ENCODE assay signal across 12 mouse cellular contexts in the genomic region with DNA sequence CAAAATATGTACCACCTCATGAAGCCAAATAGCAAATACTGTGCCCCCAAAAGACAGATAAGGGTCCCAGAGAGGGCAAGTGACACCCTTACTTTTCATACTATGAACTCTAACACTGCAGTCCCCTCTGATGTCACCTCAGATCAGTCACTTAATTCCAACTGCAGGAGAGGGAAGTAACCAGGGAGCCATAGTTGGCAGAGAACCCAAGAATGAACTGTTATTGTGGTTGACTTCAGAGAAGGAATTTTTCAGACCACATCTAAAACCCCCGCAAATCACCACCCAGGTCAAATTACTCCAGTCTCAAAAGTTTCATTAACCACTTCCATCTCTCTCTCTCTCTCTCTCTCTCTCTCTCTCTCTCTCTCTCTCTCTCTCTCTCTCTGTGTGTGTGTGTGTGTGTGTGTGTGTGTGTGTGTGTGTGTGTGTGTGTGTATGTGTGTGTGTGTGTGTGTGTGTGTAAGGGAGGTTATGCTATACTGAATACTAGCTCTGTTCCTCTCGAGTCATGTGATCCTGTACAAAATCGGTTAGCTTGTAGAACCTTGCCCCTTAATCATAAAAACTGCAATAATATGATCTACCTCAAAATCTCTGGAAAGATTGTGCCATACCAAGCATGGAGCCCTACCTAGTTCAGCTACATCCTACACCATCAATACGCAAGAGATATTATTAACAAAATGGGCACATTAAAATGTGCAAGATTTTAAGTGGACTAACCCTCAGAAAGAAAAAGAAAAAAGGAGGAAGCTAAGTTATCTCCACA.
DNase-seq lines count a peak whose midpoint lies in the region; ATAC-seq and TF ChIP-seq lines count a peak whose summit lies in the region.
"Had no signal": no experiment of that assay in that cellular context is flagged by ENCODE, and none has a peak within 500 bp of the region (broad histone marks: within the 10 kb centered on the region; RNA-seq: fewer than 3 reads in every experiment).

No protein-coding gene starts in this region.

- peaks cover 11% of the 10 kb centered on the region for H3K79me2 ChIP-seq in myocyte (ENCODE audit: control insufficient read depth, insufficient read depth)

- no peak for TF ChIP-seq POLR2A in lung, adult 2 months (IDR thresholded peaks at IDR 0.05; ENCODE audit: borderline replicate concordance, extremely low read depth, low read depth, low read length)
- no peak for TF ChIP-seq POLR2A in myocyte (IDR thresholded peaks at IDR 0.05; ENCODE audit: insufficient read length, low read depth)

- ATAC-seq in heart, embryonic 14.5 days (ENCODE audit: insufficient number of reproducible peaks, insufficient read depth, low FRiP score, low read depth), result no peak
- no peak for ATAC-seq in lung, embryonic 15.5 days (ENCODE audit: borderline replicate concordance, extremely low read depth, low FRiP score, low TSS enrichment)
- peak; percentile 31; the same call in 1 of the 2 replicates for ATAC-seq in embryonic facial prominence, embryonic 14.5 days (ENCODE audit: low read depth)
- ATAC-seq: midbrain, embryonic 13.5 days had no signal

- H3K36me3 ChIP-seq in heart, embryonic 14.5 days (ENCODE audit: control insufficient read depth, insufficient read depth, low read length), result peaks cover 13% of the 10 kb centered on the region; the same call in 1 of the 2 replicates
- H3K36me3 ChIP-seq in heart, embryonic 10.5 days, result no peaks in the 10 kb centered on the region
- H3K36me3 ChIP-seq in lung, embryonic 15.5 days, result 0 out of 2 replicates have a peak, but pooled peaks cover 6% of the 10 kb centered on the region
- 0 out of 2 replicates have a peak, but pooled peaks cover 4% of the 10 kb centered on the region for H3K36me3 ChIP-seq in embryonic facial prominence, embryonic 14.5 days (ENCODE audit: control insufficient read depth, insufficient read depth, low read length)
- H3K36me3 ChIP-seq in myocyte (ENCODE audit: control insufficient read depth, insufficient read depth), result no peaks in the 10 kb centered on the region
- H3K36me3 ChIP-seq: hindbrain, embryonic 15.5 days; midbrain, embryonic 13.5 days had no signal

- H3K9me3 ChIP-seq in heart, embryonic 14.5 days (ENCODE audit: control insufficient read depth, low read length), result no peaks in the 10 kb centered on the region
- H3K9me3 ChIP-seq in heart, embryonic 10.5 days, result no peaks in the 10 kb centered on the region
- no peaks in the 10 kb centered on the region for H3K9me3 ChIP-seq in lung, embryonic 15.5 days
- no peaks in the 10 kb centered on the region for H3K9me3 ChIP-seq in embryonic facial prominence, embryonic 14.5 days (ENCODE audit: control insufficient read depth, low read length)
- H3K9me3 ChIP-seq: hindbrain, embryonic 15.5 days; midbrain, embryonic 13.5 days had no signal

- peak overlapping the region; percentile 37 to 74; a peak in 3 of 4 replicates for H3K27ac ChIP-seq in heart, embryonic 14.5 days (replicated peaks in 1 of 2; ENCODE audit: control insufficient read depth in 1 of 2, insufficient read depth in 1 of 2, low read depth in 2 of 2, low read length in 2 of 2)
- no peak overlapping the region for H3K27ac ChIP-seq in heart, embryonic 10.5 days
- peak overlapping the region; percentile 48; the same call in 1 of the 2 replicates for H3K27ac ChIP-seq in lung, embryonic 15.5 days
- 0 out of 2 replicates have a peak overlapping the region, but pooled peaks have one; percentile 4 for H3K27ac ChIP-seq in embryonic facial prominence, embryonic 14.5 days (replicated peaks; ENCODE audit: low read depth, low read length)
- H3K27ac ChIP-seq: hindbrain, embryonic 15.5 days; liver, embryonic 14.5 days; midbrain, embryonic 13.5 days had no signal

- no peak for TF ChIP-seq CTCF in lung, adult 2 months (IDR thresholded peaks at IDR 0.05; ENCODE audit: insufficient read depth, low read length)

- H3K27me3 ChIP-seq in heart, embryonic 14.5 days (ENCODE audit: control insufficient read depth, insufficient read depth, low read length), result no peaks in the 10 kb centered on the region
- no peaks in the 10 kb centered on the region for H3K27me3 ChIP-seq in heart, embryonic 10.5 days (ENCODE audit: insufficient read depth, poor library complexity, severe bottlenecking)
- H3K27me3 ChIP-seq in lung, embryonic 15.5 days, result no peaks in the 10 kb centered on the region
- no peaks in the 10 kb centered on the region for H3K27me3 ChIP-seq in embryonic facial prominence, embryonic 14.5 days (replicated peaks; ENCODE audit: control insufficient read depth, insufficient read depth, low read length)
- H3K27me3 ChIP-seq in myocyte (ENCODE audit: control insufficient read depth, insufficient read depth, insufficient read length), result no peaks in the 10 kb centered on the region
- H3K27me3 ChIP-seq: hindbrain, embryonic 15.5 days; midbrain, embryonic 13.5 days had no signal

- H3ac ChIP-seq in myocyte (ENCODE audit: control insufficient read depth, insufficient read length), result no peak overlapping the region

- H3K9ac ChIP-seq in heart, embryonic 14.5 days (ENCODE audit: low read length), result no peak overlapping the region
- H3K9ac ChIP-seq in lung, embryonic 15.5 days, result no peak overlapping the region
- no peak overlapping the region for H3K9ac ChIP-seq in embryonic facial prominence, embryonic 14.5 days (ENCODE audit: low read depth, low read length)
- H3K9ac ChIP-seq: hindbrain, embryonic 15.5 days; liver, embryonic 14.5 days; midbrain, embryonic 13.5 days had no signal

- no peak overlapping the region for H3K4me2 ChIP-seq in heart, embryonic 14.5 days (ENCODE audit: low read length)
- H3K4me2 ChIP-seq in lung, embryonic 15.5 days, result no peak overlapping the region
- no peak overlapping the region for H3K4me2 ChIP-seq in embryonic facial prominence, embryonic 14.5 days (ENCODE audit: low read depth, low read length)
- peak overlapping the region; percentile 37 for H3K4me2 ChIP-seq in myocyte (ENCODE audit: low read depth)
- H3K4me2 ChIP-seq: hindbrain, embryonic 15.5 days; midbrain, embryonic 13.5 days had no signal

- no peak for DNase-seq in heart, embryonic 10.5 days (ENCODE audit: low spot score)
- no peak for DNase-seq in lung, adult 2 months
- peak; percentile 88 for DNase-seq in embryonic facial prominence, embryonic 14.5 days (ENCODE audit: low spot score)
- no peak for DNase-seq in right cerebral cortex, adult 2 months (ENCODE audit: low spot score in 2 of 2)
- DNase-seq: cerebellum, postnatal 10 days; kidney, postnatal 14 days had no signal

- H3K4me1 ChIP-seq in heart, embryonic 14.5 days (ENCODE audit: control insufficient read depth in 2 of 2, insufficient read depth in 2 of 2, low read length in 2 of 2), result peaks cover 19 to 60% of the 10 kb centered on the region in 2 experiments
- H3K4me1 ChIP-seq in heart, embryonic 10.5 days, result peaks cover 51% of the 10 kb centered on the region
- H3K4me1 ChIP-seq in lung, embryonic 15.5 days, result peaks cover 48% of the 10 kb centered on the region
- peaks cover 37% of the 10 kb centered on the region for H3K4me1 ChIP-seq in lung, adult 2 months (ENCODE audit: control insufficient read depth, insufficient read depth, low read length)
- peaks cover 41% of the 10 kb centered on the region for H3K4me1 ChIP-seq in embryonic facial prominence, embryonic 14.5 days (ENCODE audit: control insufficient read depth, insufficient read depth, low read length)

- WGBS in heart, embryonic 14.5 days, result 69% methylated on average over 4 of the region's 4 CpGs
- WGBS in heart, embryonic 10.5 days, result 71% methylated on average over 4 of the region's 4 CpGs
- whole genome bisulfite sequencing in lung, embryonic 15.5 days, result 61% methylated on average over 4 of the region's 4 CpGs
- 51% methylated on average over 4 of the region's 4 CpGs for WGBS in lung, adult 2 months
- 43% methylated on average over 4 of the region's 4 CpGs for WGBS in embryonic facial prominence, embryonic 14.5 days

- no peak overlapping the region for H3K4me3 ChIP-seq in heart, embryonic 14.5 days (ENCODE audit: control insufficient read depth in 1 of 2, insufficient read depth in 1 of 2, low read depth in 1 of 2, low read length in 2 of 2)
- H3K4me3 ChIP-seq in heart, embryonic 10.5 days, result no peak overlapping the region
- no peak overlapping the region for H3K4me3 ChIP-seq in lung, embryonic 15.5 days
- no peak overlapping the region for H3K4me3 ChIP-seq in lung, adult 2 months (replicated peaks; ENCODE audit: extremely low read depth, low read depth, low read length)
- no peak overlapping the region for H3K4me3 ChIP-seq in embryonic facial prominence, embryonic 14.5 days (ENCODE audit: low read depth, low read length)
- H3K4me3 ChIP-seq in myocyte, result no peak overlapping the region
- H3K4me3 ChIP-seq: hindbrain, embryonic 15.5 days; midbrain, embryonic 13.5 days had no signal

TF ChIP-seq in myocyte, 11 proteins besides CTCF, POLR2A, EP300 and RAD21:
- TF ChIP-seq CEBPB (IDR thresholded peaks at IDR 0.05; ENCODE audit: insufficient read depth, poor library complexity, severe bottlenecking) (no peak), TCF3 (IDR thresholded peaks at IDR 0.05; ENCODE audit: insufficient read length, low read depth) (no peak), POLR2AphosphoS2 (IDR thresholded peaks at IDR 0.05; ENCODE audit: insufficient read length, low read depth) (no peak), USF1 (IDR thresholded peaks at IDR 0.05; ENCODE audit: low read depth) (peak; percentile 29)
